Mouse (Mus musculus) cerebellum, postnatal 4 days (tissue): ENCODE data around the gene Tuba1b.
"Not testable (repeated sequence)": the region's sequence is repeated elsewhere in the genome, so short reads cannot be mapped to it uniquely, and the experiment has no call there.

Experiments
- DNase-seq, 2 experiments: peaks; one replicate each; pipeline ENCODE4 v3.0.0; 2022; ENCODE audit warnings: low spot score in 2 of 2, mixed read lengths in 1 of 2

The Tuba1b gene

DNA sequence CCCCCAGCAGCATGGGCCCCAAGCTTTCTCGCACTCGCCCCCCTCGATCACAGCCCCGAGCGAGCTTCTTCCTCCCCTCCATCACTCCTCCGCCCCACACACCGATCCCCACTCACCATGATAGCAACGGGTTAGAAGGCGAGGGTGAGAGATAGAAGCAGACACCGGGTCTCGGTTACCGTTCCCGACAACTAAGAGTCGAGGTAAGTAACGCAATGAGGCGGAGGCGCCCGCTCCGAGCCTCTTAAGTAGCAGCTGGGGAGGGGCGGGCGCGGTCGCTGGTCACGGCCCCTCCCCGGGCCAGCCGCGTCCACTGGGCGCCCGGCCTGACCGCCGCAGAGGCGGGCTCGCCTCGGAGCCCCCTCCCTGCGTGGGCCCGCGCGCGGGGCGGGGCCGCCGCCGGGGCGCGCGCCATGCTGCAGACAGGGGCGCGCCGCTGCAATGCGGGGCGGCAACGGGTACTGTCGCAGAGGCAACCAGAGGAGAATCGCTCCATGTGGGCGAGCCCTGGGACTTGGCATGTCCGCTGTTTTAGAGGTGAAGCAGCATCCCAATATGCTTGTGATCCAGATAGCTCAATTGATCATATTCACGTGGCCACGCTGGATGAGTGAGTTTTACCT is at the start of gene Tuba1b:
Gene Tuba1b (minus strand): TSS at position 349 of the 623 bp plus-strand sequence.
- DNase-seq: peak; percentile 81 to 90

DNA sequence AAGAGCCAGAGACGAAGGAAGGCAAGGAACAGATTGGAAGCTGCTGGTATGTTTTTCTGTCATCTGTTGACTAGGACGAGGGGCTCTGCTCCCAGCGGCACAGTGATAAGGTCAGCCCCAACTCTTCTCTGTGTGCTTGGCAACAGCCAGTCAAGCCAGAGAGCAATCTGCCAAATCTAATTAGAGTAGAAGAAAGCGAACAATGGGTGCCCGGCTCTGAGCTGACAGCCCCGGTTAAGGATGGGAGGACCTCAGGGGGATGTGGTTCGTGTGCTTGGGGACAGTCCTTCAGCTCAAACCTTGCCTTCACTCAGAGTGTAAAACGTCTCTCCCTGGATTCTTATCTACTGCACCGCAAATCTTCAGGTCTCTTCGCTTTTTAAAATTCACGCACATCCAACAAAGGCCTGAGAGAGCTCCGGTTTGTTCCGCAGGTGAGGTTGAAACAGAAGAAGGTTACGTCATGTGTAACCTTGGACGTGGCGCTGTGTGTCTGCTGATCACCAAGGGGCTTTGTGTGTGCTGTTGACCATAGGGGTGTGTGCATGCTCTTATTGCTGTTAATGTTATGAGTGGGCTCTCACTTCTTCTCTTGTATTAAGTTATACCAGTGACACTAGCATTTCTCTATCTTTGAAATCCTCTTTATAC is 49.2 kb upstream of the Tuba1b start:
- peak in 1 of 2 experiments; percentile 68 for DNase-seq

DNA sequence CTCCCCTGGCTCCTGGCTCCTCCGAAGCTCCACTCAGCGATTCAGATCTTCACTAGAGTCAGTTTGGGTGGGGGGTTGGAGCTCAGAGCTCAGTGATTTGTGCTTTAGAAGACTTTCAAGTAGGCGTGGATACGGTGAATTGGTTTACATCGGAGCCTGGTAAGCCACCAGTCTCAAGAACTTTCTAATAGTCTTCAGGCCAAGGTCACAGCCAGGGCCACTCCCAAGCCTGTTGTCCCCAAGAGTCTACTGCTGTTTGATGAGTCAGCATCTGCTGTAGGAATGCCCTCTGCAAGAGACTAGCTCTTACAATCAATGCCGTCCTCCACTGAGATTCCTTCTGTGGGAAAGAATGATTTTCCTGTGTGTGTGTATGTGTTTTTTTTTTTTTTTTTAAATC is 47.7 kb upstream of the Tuba1b start:
- DNase-seq: no peak

DNA sequence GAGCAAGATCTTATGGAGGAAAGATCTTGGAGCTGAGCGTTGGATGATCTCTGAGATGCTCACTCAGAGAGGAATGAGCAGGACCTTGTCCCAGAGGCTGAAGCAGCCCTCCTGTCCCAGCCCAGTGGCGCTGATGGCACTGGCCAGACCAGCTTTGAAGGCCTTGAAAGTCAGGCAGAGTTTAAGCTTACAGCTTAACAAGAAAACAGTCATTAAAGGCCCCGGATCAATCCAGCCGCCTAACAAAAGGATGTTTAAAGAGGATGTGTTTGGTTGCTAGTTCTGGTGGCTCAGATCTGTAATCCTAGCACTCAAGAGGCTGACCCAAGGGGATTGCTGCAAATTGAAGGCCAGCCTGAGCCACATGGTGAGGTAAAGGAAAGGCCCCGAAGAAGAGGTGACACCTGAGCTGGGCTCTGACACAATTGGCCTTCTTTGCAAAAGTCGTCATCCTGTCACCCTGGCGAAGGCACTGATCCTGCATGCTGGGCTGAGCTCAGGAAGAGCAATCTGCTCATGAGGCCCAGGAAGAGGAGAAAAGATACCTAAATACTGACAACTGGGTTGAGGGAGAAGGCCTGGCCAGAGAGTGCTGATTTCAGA is 45.7 kb upstream of the Tuba1b start:
- no peak for DNase-seq

DNA sequence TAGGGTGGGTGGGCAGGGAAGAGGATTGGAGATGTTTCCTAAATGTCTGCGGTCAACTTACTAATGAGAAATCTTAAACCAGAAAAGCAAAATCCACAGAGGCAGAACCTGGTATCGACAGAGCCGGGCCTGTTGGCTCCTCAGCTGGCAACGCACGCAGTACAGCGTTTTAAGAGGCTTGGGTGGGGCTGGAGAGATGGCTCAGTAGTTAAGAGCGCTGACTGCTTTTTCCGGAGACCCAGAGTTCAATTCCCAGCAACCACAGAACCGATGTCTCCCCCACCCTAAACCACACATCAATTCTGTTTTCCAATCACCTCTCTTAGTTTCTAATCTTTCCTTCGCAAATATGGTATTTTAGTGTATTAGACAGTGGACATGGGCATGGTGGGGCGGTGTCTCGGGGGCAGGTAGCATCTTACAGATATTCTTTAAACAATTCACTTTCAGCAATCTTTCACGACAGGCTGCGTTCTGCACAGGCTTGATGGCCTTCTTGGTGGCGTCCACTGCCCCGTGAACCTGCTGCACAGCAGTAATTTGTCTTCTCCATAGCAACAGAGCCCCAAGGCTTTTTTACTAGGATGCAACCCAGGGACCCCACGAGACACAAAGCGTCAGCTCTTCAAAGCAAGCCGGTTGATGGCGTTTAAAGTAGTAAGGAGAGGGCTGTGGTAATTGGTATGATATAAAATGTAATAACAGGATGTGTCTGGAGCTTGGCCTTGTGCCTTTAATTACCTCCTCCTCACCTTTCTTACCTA is 44.2 kb upstream of the Tuba1b start:
- no peak for DNase-seq

DNA sequence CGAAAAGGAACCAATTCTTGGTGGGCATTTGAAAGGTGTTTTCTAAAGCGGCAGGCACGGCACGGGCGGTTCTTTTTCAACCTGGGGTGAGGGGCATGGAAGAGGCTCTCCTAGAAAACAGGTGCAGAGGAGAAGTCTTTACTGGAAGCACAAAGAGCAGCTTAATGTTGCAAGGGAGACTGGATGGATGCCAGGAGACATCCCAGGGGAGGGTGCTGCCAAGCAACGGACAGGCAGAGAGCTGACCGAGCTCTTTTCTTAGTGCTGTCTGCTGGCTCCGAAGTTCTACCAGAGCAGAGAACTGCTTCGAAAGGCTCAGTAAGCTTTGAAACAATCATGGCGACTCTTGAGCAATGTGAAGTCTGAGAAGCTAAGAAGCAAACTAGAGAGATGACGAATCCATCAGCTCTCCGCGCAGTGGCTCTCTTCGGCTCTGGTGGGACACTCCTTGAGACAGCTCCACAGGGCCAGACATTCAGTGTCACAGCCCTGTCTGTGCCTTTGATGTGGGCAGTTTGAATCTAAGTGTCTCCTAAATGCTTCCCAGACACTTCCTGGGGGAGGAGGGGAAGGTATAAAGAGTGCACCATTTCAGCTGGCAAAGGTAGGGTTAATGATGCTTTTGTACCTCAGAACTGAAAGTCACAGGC is 43.5 kb upstream of the Tuba1b start:
- peak; percentile 82 to 94 for DNase-seq

DNA sequence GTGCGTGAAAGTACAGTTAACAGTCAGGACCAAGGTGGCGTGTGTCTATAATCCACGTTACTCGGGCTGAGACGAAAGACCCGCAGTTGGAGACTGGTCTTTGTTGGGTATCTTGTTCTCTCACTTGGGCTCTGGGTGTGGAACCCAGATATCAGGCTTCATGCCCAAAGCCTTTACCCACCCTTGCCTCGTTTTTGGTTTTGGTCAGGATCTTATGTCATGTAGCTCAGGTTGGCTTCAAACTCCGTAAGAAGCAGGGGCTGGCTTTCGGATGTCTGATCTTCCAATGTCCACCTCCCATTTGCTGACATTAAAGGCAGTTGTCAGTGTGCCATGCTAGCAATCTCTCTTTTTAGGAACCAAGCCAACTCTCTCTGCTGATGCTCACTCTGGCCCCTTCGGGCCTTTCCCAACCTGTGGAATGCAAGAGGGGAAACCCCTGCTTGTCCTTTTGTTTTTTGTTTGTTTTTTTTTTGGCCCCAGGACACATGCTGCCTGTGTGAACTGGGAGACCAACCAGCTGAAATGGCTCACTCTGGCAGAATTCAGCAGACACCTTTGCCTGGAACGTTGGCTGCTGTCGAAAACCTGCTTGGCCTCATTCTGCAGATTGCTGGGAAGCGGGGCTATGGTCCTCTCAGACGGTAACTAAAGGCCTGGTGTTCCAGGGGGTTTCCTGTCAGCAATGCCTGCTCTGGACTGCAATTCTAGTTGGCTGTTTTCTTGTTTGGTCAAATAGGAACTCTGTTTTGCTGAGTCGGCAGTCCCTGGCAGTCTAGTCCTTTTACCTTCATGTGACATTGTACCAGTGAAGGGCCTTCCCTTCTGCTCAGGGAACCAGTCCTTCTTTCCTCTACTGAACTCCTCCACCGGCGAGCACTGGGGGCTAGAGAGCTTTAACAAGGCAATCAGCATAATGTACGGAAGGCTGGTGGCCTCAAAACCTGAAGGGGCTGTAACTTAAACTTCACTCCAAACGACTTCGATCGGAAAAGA is 42.7 kb upstream of the Tuba1b start:
- no peak for DNase-seq

DNA sequence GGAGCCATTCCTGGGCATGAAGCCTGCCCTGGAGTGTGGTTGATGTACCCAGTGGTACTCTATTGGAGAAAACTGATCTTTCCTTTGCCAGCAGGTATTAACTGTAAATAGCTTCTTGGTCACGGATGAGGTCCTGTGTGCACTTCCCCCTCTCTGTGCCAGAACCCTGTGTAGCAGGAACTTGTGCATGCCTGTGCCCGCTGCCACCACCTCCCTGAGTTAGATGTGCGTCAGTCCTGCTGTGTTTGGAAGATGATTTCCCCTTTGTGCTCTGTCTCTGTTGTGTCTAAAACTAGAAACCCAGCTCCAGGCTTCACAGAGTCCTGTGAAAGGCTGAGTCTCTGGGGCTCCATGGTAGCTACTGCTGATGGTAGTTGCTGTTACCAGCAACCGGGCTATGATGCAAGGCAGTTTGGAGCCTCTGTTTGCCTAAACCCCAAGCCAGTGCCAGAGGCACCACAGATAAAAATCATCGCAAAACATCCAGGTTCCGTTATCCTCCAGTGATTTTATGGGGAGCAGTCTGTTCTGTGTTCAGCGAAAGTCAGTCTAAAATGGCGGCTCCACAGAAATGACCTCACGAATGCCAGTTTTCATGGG is 38.8 kb upstream of the Tuba1b start:
- DNase-seq: no peak

DNA sequence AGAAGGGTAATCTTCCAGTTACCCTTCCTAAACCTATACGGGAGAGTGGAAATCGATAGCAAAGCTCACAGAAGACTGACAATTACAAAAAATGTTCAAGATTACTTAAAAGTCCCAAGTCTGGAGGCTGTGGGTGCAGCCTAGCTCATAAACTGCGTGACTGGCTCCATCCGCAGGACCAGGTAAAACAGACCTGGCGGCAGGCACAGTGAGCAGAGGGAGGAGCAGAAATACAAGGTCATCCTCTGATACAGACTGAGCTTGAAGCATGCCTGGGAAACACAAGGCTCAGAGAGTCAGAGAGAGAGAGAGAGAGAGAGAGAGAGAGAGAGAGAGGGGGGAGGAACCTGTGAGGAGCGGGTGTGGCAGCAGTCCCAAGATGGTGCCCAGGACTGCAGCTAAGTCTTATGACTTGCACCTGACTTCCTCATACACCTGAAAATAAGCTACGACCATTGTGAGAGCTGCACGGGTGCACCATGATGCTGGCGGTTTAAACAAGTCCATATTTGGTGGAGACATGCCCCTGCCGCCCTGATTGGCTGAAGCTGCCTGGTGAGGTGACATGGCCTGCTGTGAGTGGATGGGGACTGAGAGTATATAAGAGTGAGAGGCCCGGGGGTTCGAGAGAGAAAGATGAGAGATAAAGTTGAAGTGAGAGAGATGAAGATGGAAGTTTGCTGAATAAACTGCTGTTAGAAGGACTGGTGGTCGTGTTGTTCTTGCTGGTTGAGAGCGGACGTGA is 37.4 kb upstream of the Tuba1b start:
- DNase-seq: not testable (repeated sequence)

DNA sequence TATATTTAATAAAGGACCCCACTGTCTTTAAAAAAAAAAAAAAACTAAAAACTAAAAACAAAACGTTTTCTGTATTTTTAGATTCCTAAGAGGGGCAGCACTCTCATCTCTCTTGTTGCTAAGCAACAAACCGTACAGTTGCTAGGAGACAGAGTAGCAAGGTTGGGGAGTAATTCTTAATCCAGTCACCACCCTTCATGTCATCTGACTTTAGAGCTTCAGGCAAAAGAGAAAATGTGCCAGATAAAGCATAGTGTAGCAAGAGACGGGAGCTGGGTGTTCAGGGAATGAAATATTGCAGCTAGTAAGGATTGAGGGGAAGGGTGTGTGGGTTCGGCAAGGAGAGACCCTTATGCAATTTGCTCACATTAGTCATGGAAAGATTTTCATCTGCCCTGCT is 36.7 kb upstream of the Tuba1b start:
- DNase-seq: no peak

DNA sequence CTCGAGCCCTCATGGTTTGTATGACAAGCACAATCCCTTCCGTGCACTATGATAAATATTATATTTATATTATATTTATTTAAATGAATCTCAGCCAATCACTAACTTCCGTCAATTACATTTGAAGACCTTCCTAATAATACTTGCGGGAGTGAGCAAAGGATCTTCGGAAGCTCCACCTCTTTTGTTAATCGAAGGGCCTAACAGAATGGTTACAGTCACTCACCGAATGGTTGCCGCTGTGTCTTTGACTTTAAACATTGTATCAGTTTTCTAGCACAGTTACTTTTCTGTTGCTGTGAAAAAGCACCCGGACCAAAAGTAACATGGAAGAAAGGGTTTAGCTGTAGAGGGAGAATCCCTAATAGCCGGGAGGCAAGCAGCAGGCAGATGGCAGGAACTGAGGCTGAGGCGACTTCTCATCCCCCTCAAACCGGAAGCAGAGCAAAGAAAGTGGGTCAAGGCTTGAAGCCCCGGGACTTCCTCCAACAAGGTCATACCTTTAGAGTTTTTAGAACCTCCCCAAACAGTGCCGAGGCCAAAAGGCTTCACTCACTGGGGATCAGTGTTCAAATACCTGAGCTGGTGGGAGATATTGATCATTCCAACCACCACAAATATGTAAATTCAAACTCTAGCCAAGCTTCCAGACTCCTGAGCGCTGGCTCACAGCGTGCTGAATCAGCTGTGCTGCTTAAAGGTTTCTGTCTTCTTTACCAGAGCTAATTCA is 35.2 kb upstream of the Tuba1b start:
- DNase-seq: no peak

DNA sequence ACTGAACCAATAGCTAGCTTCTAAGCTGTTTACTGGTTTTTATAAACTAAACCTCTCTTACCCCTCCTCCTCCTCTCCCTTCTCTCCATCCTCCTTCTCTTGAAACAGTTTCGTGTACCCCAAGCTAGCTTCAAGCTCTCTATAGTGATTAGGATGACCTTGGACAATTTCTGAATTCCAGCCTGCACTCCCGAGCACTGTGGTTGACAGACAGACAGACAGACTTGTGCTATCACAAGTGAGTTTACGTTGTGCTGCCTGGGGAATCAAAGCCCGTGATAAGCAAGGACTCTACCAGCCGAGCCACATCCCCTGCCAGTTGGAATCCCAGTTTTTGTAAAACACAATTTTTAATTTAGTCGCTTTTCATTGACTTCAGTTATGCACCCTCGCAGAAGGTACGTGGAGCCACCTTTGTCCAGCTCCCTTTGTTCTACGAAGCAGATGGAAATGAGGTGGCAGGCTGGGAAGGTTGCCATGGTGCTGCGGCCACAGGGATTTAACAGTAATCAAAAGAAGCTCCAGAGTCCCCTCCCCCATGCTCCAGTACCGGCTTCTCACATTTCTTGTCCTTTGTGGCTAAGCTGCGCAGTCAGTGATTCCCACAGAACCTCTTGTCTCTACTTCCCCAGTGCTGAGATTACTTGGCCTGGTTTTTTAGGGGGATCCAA is 34.5 kb upstream of the Tuba1b start:
- DNase-seq: peak in 1 of 2 experiments; percentile 85

DNA sequence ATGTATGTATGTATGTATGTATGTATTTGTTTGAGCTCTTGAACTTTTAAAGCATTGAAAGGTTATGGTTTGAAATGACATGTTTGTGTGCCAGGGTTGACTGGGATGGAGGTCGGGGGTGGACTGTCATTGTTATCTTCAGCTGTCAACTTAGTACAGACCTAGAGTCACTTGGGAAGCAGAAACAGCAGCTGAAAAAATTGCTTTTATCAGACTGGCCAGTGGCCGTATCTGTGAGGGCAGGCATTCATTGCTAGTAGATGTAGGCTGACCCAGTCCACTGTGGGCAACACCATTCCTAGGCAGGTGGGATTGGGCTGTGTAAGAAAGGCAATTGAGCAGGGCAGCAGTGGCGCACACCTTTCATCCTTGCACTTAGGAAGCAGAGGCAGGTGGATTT is 25.2 kb upstream of the Tuba1b start:
- no peak for DNase-seq

DNA sequence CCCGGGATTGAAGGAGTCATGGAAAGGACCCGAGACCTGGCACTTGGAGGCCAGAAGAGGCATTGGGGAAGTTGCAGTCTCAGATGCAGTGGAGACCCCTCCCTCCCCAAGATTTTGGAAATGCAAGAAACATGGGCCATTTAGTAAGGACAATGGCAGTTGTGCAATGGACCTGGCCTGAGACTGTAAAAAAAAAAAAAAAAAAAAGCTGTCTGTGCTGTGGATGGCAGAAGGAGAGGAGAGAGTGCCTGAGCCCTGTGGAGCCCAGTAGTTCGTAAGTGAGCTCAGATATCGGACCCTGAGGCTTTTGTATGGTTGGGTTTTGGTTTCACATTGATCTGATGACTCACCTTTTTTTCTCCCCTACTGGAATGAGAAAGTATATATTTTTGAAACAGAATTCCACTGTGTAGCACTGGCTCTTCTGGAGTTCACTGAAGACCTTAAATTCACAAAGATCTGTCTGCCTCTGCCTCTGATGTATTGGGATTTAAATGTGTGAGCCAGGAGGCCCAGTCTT is 24.6 kb upstream of the Tuba1b start:
- no peak for DNase-seq

DNA sequence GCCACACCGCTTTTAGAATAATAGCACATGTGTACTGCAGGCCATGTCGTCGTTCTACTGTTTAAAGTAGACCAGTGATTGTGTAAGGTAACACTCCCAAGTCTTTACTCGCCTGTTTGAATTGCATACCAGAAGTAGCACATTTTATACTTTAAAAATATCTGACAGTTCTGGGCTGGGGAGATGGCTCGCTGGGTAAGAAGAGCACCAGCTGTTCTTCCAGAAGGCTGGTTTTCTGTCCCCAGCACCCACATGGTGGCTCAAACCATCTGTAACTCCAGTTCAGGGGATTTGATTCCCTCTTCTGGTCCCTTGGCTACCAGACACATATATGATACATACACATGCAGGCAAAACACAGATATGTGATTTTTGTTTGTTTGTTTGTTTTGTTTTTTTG is 23.1 kb upstream of the Tuba1b start:
- DNase-seq: no peak

DNA sequence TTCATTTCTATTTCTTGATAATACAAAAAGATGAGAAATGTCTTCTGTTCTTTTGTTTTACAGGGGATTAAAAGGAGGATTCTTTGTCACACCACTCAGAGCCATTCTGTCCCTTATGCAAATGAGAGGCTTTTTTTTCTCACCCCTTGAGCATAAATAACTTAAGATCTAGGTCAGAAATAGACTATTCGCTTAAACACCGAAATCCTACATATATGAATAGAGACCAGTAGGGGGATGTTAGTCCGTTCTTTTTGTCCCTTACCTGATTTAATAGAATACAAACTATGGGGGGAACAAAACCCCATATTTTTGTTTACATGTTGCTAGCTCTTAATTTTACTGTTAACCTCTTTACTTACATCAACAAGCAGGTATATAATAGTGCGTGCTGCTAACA is 21.6 kb upstream of the Tuba1b start:
- no peak for DNase-seq

DNA sequence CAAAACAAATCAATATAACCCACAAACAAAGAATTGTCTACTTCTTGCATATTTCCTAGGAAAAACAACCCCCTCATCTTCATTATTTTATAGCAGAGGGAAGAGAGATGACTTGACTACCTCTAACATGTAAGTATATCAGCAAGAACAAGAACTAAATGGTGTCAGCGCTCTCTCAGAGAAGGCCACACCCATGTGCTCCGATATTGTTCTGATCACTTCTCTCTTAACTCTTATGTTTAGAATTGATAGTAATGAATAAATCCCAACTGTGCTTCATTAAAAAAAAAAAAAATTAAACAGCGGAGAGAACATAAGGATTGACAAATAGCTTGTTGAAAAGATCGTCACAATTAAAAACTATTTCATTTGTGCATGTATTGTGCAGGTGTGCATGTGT is 21.0 kb upstream of the Tuba1b start:
- DNase-seq: no peak
